Mouse (Mus musculus) embryonic facial prominence, embryonic 11.5 days (tissue): ENCODE results near the gene Olfr747. TPM values are rescaled to one million over a fixed set of nuclear protein-coding genes. Genes with fewer than 3 reads are reported as not detected.

Experiments
- polyA plus RNA-seq: library from polyadenylated mRNA; unstranded; fragments of >200 nt; fragmentation: Nextera tagmentation; extraction: Ambion mirVana; gene quantifications from 2 replicates; pipeline ENCODE4 v1.2.1, GENCODE M21; 2014

Gene Olfr747
- polyA plus RNA-seq, 1 experiment from 2014 or later, result not detected

Other genes with a start within 250 kb of the Olfr747 start
- not detected in 2 replicates for gene Olfr740, start 247.7 kb downstream of the Olfr747 start, polyA plus RNA-seq
- gene Olfr741, start 220.5 kb downstream of the Olfr747 start, polyA plus RNA-seq, result not detected in 2 replicates
- gene Olfr742, start 189.6 kb downstream of the Olfr747 start, polyA plus RNA-seq, result not detected in 2 replicates
- gene Olfr743, start 171.4 kb downstream of the Olfr747 start, polyA plus RNA-seq, result not detected in 2 replicates
- not detected in 2 replicates for gene Olfr744, start 78.3 kb downstream of the Olfr747 start, polyA plus RNA-seq
- not detected in 2 replicates for gene Olfr745, start 53.8 kb downstream of the Olfr747 start, polyA plus RNA-seq
- gene Olfr746, start 46.1 kb downstream of the Olfr747 start, polyA plus RNA-seq, result not detected in 2 replicates
- gene Olfr748, start 14.2 kb upstream of the Olfr747 start, polyA plus RNA-seq, result not detected in 2 replicates
- gene Olfr749, start 51.9 kb upstream of the Olfr747 start, polyA plus RNA-seq, result not detected in 2 replicates
- gene Ttc5, start 92.3 kb upstream of the Olfr747 start, polyA plus RNA-seq, result 88.7 and 93.8 TPM in 2 replicates
- gene Ccnb1ip1, start 114.5 kb upstream of the Olfr747 start, polyA plus RNA-seq, result not detected in 2 replicates
- gene Parp2, start 114.6 kb upstream of the Olfr747 start, polyA plus RNA-seq, result 70.0 and 75.8 TPM in 2 replicates
- 5.3 and 5.5 TPM in 2 replicates for gene Tep1, start 177.4 kb upstream of the Olfr747 start, polyA plus RNA-seq
- 0.15 TPM in 1 of 2 replicates, not detected in the other for gene Klhl33, start 204.3 kb upstream of the Olfr747 start, polyA plus RNA-seq
- 188 and 208 TPM in 2 replicates for gene Osgep, start 231.7 kb upstream of the Olfr747 start, polyA plus RNA-seq
- 471 and 486 TPM in 2 replicates for gene Apex1, start 231.8 kb upstream of the Olfr747 start, polyA plus RNA-seq
- gene Pip4p1, start 237.7 kb upstream of the Olfr747 start, polyA plus RNA-seq, result 49.1 and 52.4 TPM in 2 replicates
- gene Pnp, start 237.9 kb upstream of the Olfr747 start, polyA plus RNA-seq, result 72.0 and 72.8 TPM in 2 replicates